Comparison of ENCODE assay signal across 19 mouse cellular contexts in the genomic region with DNA sequence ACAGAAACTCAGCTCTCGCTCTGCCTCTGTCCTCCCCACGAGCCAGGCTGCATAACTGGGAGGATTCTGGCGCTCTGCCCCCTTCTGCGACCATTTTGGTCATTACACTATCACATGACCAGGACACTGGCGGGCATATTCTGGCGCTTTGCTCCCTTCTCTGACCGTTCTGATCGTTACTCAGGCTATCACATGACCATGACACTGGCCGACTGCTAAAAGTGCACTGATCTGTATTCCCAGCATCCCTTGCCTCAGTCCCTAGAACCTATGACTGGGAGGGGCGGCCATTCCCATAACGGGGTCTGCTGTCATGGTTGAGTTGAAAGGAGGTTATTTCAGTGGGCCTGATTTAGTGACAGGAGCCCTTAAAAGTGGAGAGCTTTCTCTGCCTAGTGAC. TPM values are rescaled to one million over a fixed set of nuclear protein-coding genes. Genes with fewer than 3 reads are reported as not detected.
A peak's percentile ranks its signal among the peaks of the same experiment; 100 is the strongest.
DNase-seq lines count a peak whose midpoint lies in the region; ATAC-seq and TF ChIP-seq lines count a peak whose summit lies in the region.
"Had no signal": no experiment of that assay in that cellular context is flagged by ENCODE, and none has a peak within 500 bp of the region (broad histone marks: within the 10 kb centered on the region; RNA-seq: fewer than 3 reads in every experiment).

No protein-coding gene starts in this region.

- no peaks in the 10 kb centered on the region for H3K27me3 ChIP-seq in midbrain, embryonic 10.5 days (ENCODE audit: low read depth, poor library complexity, severe bottlenecking)
- no peaks in the 10 kb centered on the region for H3K27me3 ChIP-seq in midbrain, embryonic 16.5 days (ENCODE audit: control insufficient read depth, insufficient read depth, low read depth, low read length)
- no peaks in the 10 kb centered on the region for H3K27me3 ChIP-seq in cerebellum, adult 2 months (ENCODE audit: control insufficient read depth, insufficient read depth, low read length)
- H3K27me3 ChIP-seq: embryonic facial prominence, embryonic 13.5 days; forebrain, embryonic 12.5 days; hindbrain, embryonic 15.5 days had no signal

- H3K9me3 ChIP-seq in midbrain, embryonic 10.5 days (replicated peaks), result no peaks in the 10 kb centered on the region
- H3K9me3 ChIP-seq in midbrain, embryonic 16.5 days (replicated peaks; ENCODE audit: control insufficient read depth, low read length, poor library complexity, severe bottlenecking), result no peaks in the 10 kb centered on the region
- H3K9me3 ChIP-seq: embryonic facial prominence, embryonic 13.5 days; forebrain, embryonic 12.5 days; heart, embryonic 10.5 days; hindbrain, embryonic 15.5 days had no signal

- no peak for TF ChIP-seq CTCF in cerebellum, adult 2 months (IDR thresholded peaks at IDR 0.05; ENCODE audit: borderline replicate concordance, insufficient read depth, low read depth, low read length)

- 88% methylated on average over 11 of the region's 11 CpGs for WGBS in midbrain, embryonic 10.5 days
- WGBS in midbrain, embryonic 16.5 days, result 83% methylated on average over 11 of the region's 11 CpGs
- WGBS in cerebellum, adult 2 months, result 67% methylated on average over 11 of the region's 11 CpGs

- no peak for DNase-seq in midbrain, embryonic 10.5 days (ENCODE audit: low spot score)
- DNase-seq in ES-CJ7 (ENCODE audit: low read depth, low spot score), result peak; percentile 37
- peak; percentile 36 for DNase-seq in MN1 (ENCODE audit: low spot score)
- no peak for DNase-seq in cerebellum, adult 2 months
- no peak for DNase-seq in adrenal gland, adult 2 months
- DNase-seq: adrenal gland, postnatal 10 days; cerebellum, adult 11 months; cerebellum, adult 9-10 months; cerebellum, postnatal 36 days; forebrain, postnatal 0 days; gastrocnemius, postnatal 14 days; heart, postnatal 14 days had no signal

- no peak overlapping the region for H3K4me2 ChIP-seq in midbrain, embryonic 16.5 days (ENCODE audit: low read length)
- H3K4me2 ChIP-seq: embryonic facial prominence, embryonic 13.5 days; forebrain, embryonic 12.5 days; hindbrain, embryonic 15.5 days had no signal

- H3K4me1 ChIP-seq in midbrain, embryonic 10.5 days, result peaks cover 7% of the 10 kb centered on the region
- no peaks in the 10 kb centered on the region for H3K4me1 ChIP-seq in midbrain, embryonic 16.5 days (ENCODE audit: control insufficient read depth, insufficient read depth, low read length)
- no peaks in the 10 kb centered on the region for H3K4me1 ChIP-seq in cerebellum, adult 2 months (ENCODE audit: control insufficient read depth, insufficient read depth, low read length)
- H3K4me1 ChIP-seq: embryonic facial prominence, embryonic 13.5 days; hindbrain, embryonic 15.5 days had no signal

- H3K4me3 ChIP-seq in midbrain, embryonic 10.5 days, result no peak overlapping the region
- H3K4me3 ChIP-seq in midbrain, embryonic 16.5 days (ENCODE audit: low read depth, low read length), result no peak overlapping the region
- no peak overlapping the region for H3K4me3 ChIP-seq in cerebellum, adult 2 months (replicated peaks; ENCODE audit: insufficient read depth, low read depth, low read length)
- H3K4me3 ChIP-seq: embryonic facial prominence, embryonic 13.5 days; forebrain, embryonic 12.5 days; heart, embryonic 10.5 days; hindbrain, embryonic 15.5 days had no signal

- ATAC-seq in midbrain, embryonic 16.5 days, result no peak
- ATAC-seq: forebrain, postnatal 0 days; inflammation-experienced regulatory T-cells, adult 6 months; intestine, postnatal 0 days had no signal

- H3K36me3 ChIP-seq in midbrain, embryonic 10.5 days, result no peaks in the 10 kb centered on the region
- H3K36me3 ChIP-seq in midbrain, embryonic 16.5 days (ENCODE audit: control insufficient read depth, insufficient read depth, low read length), result no peaks in the 10 kb centered on the region
- H3K36me3 ChIP-seq: embryonic facial prominence, embryonic 13.5 days; forebrain, embryonic 12.5 days; heart, embryonic 10.5 days; hindbrain, embryonic 15.5 days had no signal

- no peak overlapping the region for H3K9ac ChIP-seq in midbrain, embryonic 16.5 days (ENCODE audit: low read depth, low read length)
- H3K9ac ChIP-seq: embryonic facial prominence, embryonic 13.5 days; forebrain, embryonic 12.5 days; forebrain, postnatal 0 days; hindbrain, embryonic 15.5 days had no signal

- peak overlapping the region; percentile 38; the same call in 1 of the 2 replicates for H3K27ac ChIP-seq in midbrain, embryonic 10.5 days (replicated peaks)
- H3K27ac ChIP-seq in midbrain, embryonic 16.5 days (ENCODE audit: low read length), result no peak overlapping the region
- H3K27ac ChIP-seq in cerebellum, adult 2 months (ENCODE audit: insufficient read depth, low read length), result no peak overlapping the region
- H3K27ac ChIP-seq: embryonic facial prominence, embryonic 13.5 days; forebrain, embryonic 12.5 days; heart, embryonic 10.5 days; hindbrain, embryonic 15.5 days had no signal

- TF ChIP-seq POLR2A in cerebellum, adult 2 months (IDR thresholded peaks at IDR 0.05; ENCODE audit: borderline replicate concordance, insufficient read depth, low read length), result no peak

RNA-seq across cellular contexts. Expression of a gene that starts 9.1 kb away (rescaled TPM):
- polyA plus RNA-seq in midbrain, embryonic 10.5 days (2016; fragmentation: Nextera tagmentation; extraction: Ambion mirVana), result 229 and 253 TPM in 2 replicates
- 144 and 153 TPM in 2 replicates for polyA plus RNA-seq in midbrain, embryonic 16.5 days (2015; fragmentation: Nextera tagmentation; extraction: Ambion mirVana)
- polyA plus RNA-seq in cerebellum, adult 2 months (2012; rRNA removed), result 60.8 and 61.5 TPM in 2 replicates
- 10 to 100 TPM; 16.3 to 24.2 TPM for total RNA-seq in adrenal gland, adult 2 months (2021)
- polyA plus RNA-seq in adrenal gland, adult 2 months (2012; rRNA removed), result 9.8 and 11.6 TPM in 2 replicates

Comparison
In these comparisons a context has a peak if more than half of its experiments do, and no peak if none do; other contexts are left out.
1. DNase-seq: peak in ES-CJ7 (single experiment) and MN1 (single experiment); none in midbrain, embryonic 10.5 days (single experiment), cerebellum, adult 2 months (0 of 2) and adrenal gland, adult 2 months (single experiment).